Mouse (Mus musculus) heart, embryonic 16.5 days (tissue): ENCODE data around the gene Pcdh17. TPM values are rescaled to one million over a fixed set of nuclear protein-coding genes. Genes with fewer than 3 reads are reported as not detected.

ENCODE experiments used
- ATAC-seq: fragments of 200-750 bp; cut with Nextera tagmentation; replicated peaks from 2 replicates; pipeline ENCODE4 v1.8.0; 2017; ENCODE audit warnings: moderate number of reproducible peaks; ENCODE audit not compliant: insufficient read depth, low FRiP score; ENCODE audit errors: extremely low read depth
- H3K27ac ChIP-seq: fragments of 300-500 bp; sonication (generic); 2 replicates; pipeline ENCODE4 v1.5.1; 2014; ENCODE audit warnings: mild to moderate bottlenecking, low read length, control low read depth, moderate library complexity
- H3K27me3 ChIP-seq: fragments of 300-500 bp; sonication (generic); 2 replicates; pipeline ENCODE4 v1.6.1; 2014; ENCODE audit warnings: low read length, mixed read lengths; ENCODE audit not compliant: control insufficient read depth, insufficient read depth
- H3K36me3 ChIP-seq: fragments of 300-500 bp; sonication (generic); 2 replicates; pipeline ENCODE4 v1.6.1; 2014; ENCODE audit not compliant: control insufficient read depth, insufficient read depth
- H3K4me1 ChIP-seq: fragments of 300-500 bp; sonication (generic); 2 replicates; pipeline ENCODE4 v1.6.1; 2014; ENCODE audit warnings: low read length, mixed read lengths; ENCODE audit not compliant: control insufficient read depth, insufficient read depth
- H3K4me2 ChIP-seq: fragments of 300-500 bp; sonication (generic); 2 replicates; pipeline ENCODE4 v1.6.1; 2014; ENCODE audit warnings: low read depth, mild to moderate bottlenecking, control low read depth, low read length
- H3K4me3 ChIP-seq: fragments of 300-500 bp; sonication (generic); 2 replicates; pipeline ENCODE4 v1.5.1; 2014; ENCODE audit warnings: mild to moderate bottlenecking, control low read depth, low read length
- H3K9ac ChIP-seq: fragments of 300-500 bp; sonication (generic); 2 replicates; pipeline ENCODE4 v1.6.1; 2014; ENCODE audit warnings: low read length, control low read depth
- H3K9me3 ChIP-seq: fragments of 300-500 bp; sonication (generic); replicated peaks from 2 replicates; pipeline ENCODE4 v1.6.1; 2016; ENCODE audit warnings: low read length; ENCODE audit not compliant: control insufficient read depth
- WGBS: fragments of 180-500 bp; shearing (Covaris S2); extraction: QIAGEN DNeasy Blood & Tissue Kit; methylation state at CpG from one replicate; pipeline ENCODE4 v1.1.7; 2014; 5-methylcytosine and 5-hydroxymethylcytosine counted together
- polyA plus RNA-seq: library from polyadenylated mRNA; unstranded; fragments of >200 nt; fragmentation: Nextera tagmentation; extraction: Ambion mirVana; gene quantifications from 2 replicates; pipeline ENCODE4 v1.2.1, GENCODE M21; 2015

The Pcdh17 gene
- polyA plus RNA-seq, 1 experiment from 2014 or later, result 3.3 TPM

GRCm38 (mm10) chr14:84535264-84535663, 91.9 kb downstream of the Pcdh17 start:
- no peak overlapping the region for H3K4me3 ChIP-seq
- no peak overlapping the region for H3K9ac ChIP-seq
- H3K9me3 ChIP-seq, result no peaks in the 10 kb centered on the region
- H3K4me2 ChIP-seq, result no peak overlapping the region
- H3K4me1 ChIP-seq, result no peaks in the 10 kb centered on the region
- H3K27me3 ChIP-seq, result no peaks in the 10 kb centered on the region
- no peak overlapping the region for H3K27ac ChIP-seq
- ATAC-seq, result no peak
- no peaks in the 10 kb centered on the region for H3K36me3 ChIP-seq

- no peaks in the 10 kb centered on the region for H3K4me1 ChIP-seq
- H3K27ac ChIP-seq, result no peak overlapping the region
- H3K27me3 ChIP-seq, result no peaks in the 10 kb centered on the region
- no peak overlapping the region for H3K4me2 ChIP-seq
- H3K4me3 ChIP-seq, result no peak overlapping the region
- no peaks in the 10 kb centered on the region for H3K36me3 ChIP-seq
- no peak overlapping the region for H3K9ac ChIP-seq
- H3K9me3 ChIP-seq, result no peaks in the 10 kb centered on the region
- ATAC-seq, result no peak
- WGBS, result 85% methylated on average over 3 of the region's 3 CpGs
Observed at GRCm38 (mm10) chr14:84541838-84542237, 98.5 kb downstream of the Pcdh17 start.

- no peak overlapping the region for H3K27ac ChIP-seq
- ATAC-seq, result no peak
- no peaks in the 10 kb centered on the region for H3K27me3 ChIP-seq
- H3K9ac ChIP-seq, result no peak overlapping the region
- no peaks in the 10 kb centered on the region for H3K9me3 ChIP-seq
- H3K4me2 ChIP-seq, result no peak overlapping the region
- no peak overlapping the region for H3K4me3 ChIP-seq
- 65% methylated on average over 2 of the region's 2 CpGs for WGBS
- H3K4me1 ChIP-seq, result no peaks in the 10 kb centered on the region
- H3K36me3 ChIP-seq, result no peaks in the 10 kb centered on the region
Observed at GRCm38 (mm10) chr14:84545968-84546367, 102.6 kb downstream of the Pcdh17 start.

GRCm38 (mm10) chr14:84547513-84548194, 104.3 kb downstream of the Pcdh17 start:
- Histone ChIP-seq H3K9ac (no peak overlapping the region), H3K4me2 (no peak overlapping the region), H3K36me3 (no peaks in the 10 kb centered on the region), H3K27ac (no peak overlapping the region), H3K27me3 (no peaks in the 10 kb centered on the region), H3K4me3 (no peak overlapping the region), H3K9me3 (no peaks in the 10 kb centered on the region), H3K4me1 (no peaks in the 10 kb centered on the region)
- ATAC-seq, result no peak
- 69% methylated on average over 10 of the region's 10 CpGs for WGBS

- no peak overlapping the region for H3K4me2 ChIP-seq
- H3K27me3 ChIP-seq, result no peaks in the 10 kb centered on the region
- H3K4me1 ChIP-seq, result no peaks in the 10 kb centered on the region
- ATAC-seq, result no peak
- H3K4me3 ChIP-seq, result no peak overlapping the region
- no peak overlapping the region for H3K9ac ChIP-seq
- 79% methylated on average over 5 of the region's 5 CpGs for WGBS
- H3K9me3 ChIP-seq, result no peaks in the 10 kb centered on the region
- H3K27ac ChIP-seq, result no peak overlapping the region
- H3K36me3 ChIP-seq, result no peaks in the 10 kb centered on the region
Observed at GRCm38 (mm10) chr14:84551546-84551945, 108.2 kb downstream of the Pcdh17 start.

- Histone ChIP-seq H3K9me3 (no peaks in the 10 kb centered on the region), H3K9ac (no peak overlapping the region), H3K4me3 (no peak overlapping the region), H3K36me3 (no peaks in the 10 kb centered on the region), H3K4me2 (no peak overlapping the region), H3K27ac (no peak overlapping the region), H3K4me1 (no peaks in the 10 kb centered on the region), H3K27me3 (no peaks in the 10 kb centered on the region)
- ATAC-seq, result no peak
Observed at GRCm38 (mm10) chr14:84571071-84571470, 127.7 kb downstream of the Pcdh17 start.
